Mouse (Mus musculus) cortical plate, adult 2 months (tissue): ENCODE measurements at regions not wholly inside any gene's neighbourhood (a gene's known extent, or its start where the extent isn't known, plus 50 kb on each side); places are given as distances from the start of the nearest gene placed in this dataset.

ENCODE experiments used
- CTCF ChIP-seq: fragments of 200-500 bp; IDR thresholded peaks from 2 replicates; pipeline ENCODE4 v1.5.1; 2011; ENCODE audit warnings: mild to moderate bottlenecking, control low read depth, low read length; ENCODE audit not compliant: insufficient read depth; ENCODE audit errors: extremely low read depth
- POLR2A ChIP-seq: fragments of 200-500 bp; IDR thresholded peaks from 2 replicates; pipeline ENCODE4 v1.6.1; 2011; ENCODE audit warnings: mild to moderate bottlenecking, low read length, control low read depth; ENCODE audit not compliant: insufficient read depth; ENCODE audit errors: extremely low read depth

DNA sequence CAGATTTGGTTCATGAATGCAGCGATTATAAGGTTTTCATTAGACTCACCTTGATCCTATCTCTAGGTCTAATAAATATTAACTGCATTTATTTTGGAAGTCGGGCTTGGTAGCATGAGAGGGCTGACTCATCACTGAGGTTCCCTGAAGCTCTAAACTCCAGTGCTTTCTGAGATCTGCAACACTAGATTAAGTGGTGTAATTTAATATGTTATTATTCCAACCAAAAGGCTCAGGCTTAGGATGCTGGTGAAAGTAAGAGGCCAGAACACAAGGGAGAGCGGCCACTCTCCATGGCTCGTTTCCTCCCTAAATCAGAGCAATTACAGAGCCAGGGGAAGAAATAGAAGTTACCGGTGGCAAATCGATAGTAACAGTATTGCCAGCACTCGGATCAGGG, 159.4 kb upstream of the Map3k1 start:
- no peak for TF ChIP-seq CTCF
- TF ChIP-seq POLR2A = no peak
